Mouse (Mus musculus) left cerebral cortex, postnatal 14 days (tissue): ENCODE measurements around the gene Unc5cl. TPM values are rescaled to one million over a fixed set of nuclear protein-coding genes. Genes with fewer than 3 reads are reported as not detected.
"Not testable (repeated sequence)": the region's sequence is repeated elsewhere in the genome, so short reads cannot be mapped to it uniquely, and the experiment has no call there.

ENCODE experiments used
- DNase-seq, 2 experiments: peaks; one replicate each; pipeline ENCODE4 v3.0.0; 2021 to 2022; ENCODE audit warnings: low spot score in 2 of 2, mixed read lengths in 1 of 2
- intact Hi-C: fragments of 180-260 bp; cut with DNase I; formaldehyde crosslinking; loops from one replicate; pipeline ENCODE4 v1.15.1; 2025
- total RNA-seq, 2 experiments: library from RNA; stranded (reverse); gene quantifications; 2 replicates each; pipeline ENCODE4 v1.2.3; 2021

Unc5cl gene
- total RNA-seq, 2 experiments from 2014 or later = 0.34 TPM; not detected in 1

GRCm38 (mm10) chr17:48457971-48458653 is 3.4 kb downstream of the Unc5cl start:
- intact Hi-C loops = no loop called here
- no peak for DNase-seq

DNA sequence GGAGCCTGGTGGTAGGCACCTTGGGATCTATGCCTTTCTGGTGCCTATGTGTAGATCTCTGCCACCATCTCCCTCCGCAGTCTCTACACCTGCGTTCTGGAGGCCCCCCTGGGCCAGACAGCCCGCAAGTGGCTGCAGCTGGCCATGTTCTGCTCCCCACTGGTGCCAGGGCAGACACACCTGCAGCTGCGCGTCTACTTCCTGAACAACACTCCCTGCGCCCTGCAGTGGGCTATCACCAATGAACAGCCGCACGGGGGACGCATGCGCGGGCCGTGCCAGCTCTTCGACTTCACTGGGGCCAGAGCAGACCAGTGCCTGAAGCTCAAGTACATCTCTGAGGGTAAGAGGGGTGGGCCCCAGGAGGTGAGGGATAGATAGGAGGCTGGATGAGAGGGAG is 7.4 kb downstream of the Unc5cl start:
- no peak for DNase-seq
- intact Hi-C loops = loop anchor here (10.0 kb wide), 1 partner anchor 473 kb away; the partner anchor contains the start of gene Lrfn2

DNA sequence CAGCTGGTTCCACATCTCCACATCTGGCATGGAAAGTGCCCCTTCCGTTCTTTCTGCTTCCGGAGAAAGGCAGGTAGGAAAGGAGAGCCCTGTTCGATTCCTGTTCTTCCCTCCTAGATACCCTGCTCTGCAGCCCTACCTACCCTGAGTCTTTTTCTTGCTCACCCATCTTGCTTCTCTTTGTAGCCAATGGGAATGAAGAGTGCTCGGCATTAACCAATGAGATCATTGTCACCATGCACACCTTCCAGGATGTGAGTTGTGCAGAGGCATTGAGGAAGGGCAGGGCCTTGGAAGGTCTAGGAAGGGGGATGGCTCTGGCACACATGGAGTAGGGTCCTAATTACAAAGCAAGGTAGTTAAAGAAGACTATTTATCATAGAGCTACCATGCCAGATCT is 8.7 kb downstream of the Unc5cl start:
- intact Hi-C loops = loop anchor here (10.0 kb wide), 1 partner anchor 471 kb away; the partner anchor contains the start of gene Lrfn2

DNA sequence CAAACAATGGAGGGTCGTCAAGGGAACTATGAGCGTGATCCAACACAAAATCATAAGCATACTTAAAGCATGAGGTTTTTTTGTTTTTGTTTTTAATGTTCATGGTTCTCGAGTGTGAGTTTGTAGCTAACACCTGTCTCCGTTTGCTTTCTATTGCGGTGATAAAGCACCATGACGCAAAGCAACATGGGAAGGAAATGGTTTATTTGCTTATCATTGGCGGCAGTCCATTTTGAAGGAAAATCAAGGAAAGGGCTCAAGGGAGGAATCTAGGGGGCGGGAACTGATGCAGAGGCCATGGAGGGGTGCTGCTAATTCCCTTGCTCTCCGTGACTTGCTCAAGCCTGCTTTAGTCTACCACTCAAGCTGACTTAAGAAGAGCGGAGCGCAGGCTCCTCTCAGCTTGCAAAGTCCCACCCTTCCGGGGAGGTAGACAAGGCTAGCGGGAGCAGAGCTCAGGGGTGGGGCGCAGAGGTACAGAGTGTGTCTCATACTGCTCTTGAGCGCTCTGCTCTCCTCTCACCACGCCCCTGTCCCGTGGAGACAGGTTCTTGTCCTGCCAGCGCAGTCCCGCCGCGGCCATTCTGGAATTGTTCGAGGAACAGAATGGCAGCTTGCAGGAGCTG is 12.2 kb downstream of the Unc5cl start:
- DNase-seq = no peak
- intact Hi-C loops = loop anchor here (5.0 to 10.0 kb wide), 2 partner anchors 135 to 468 kb away; partner anchors contain the start of gene Lrfn2

More for the DNA sequence above, 8.7 kb downstream of the Unc5cl start:
- DNase-seq = no peak

GRCm38 (mm10) chr17:48467395-48468231 is 12.9 kb downstream of the Unc5cl start:
- intact Hi-C loops = loop anchor here (5.0 to 10.0 kb wide), 2 partner anchors 135 to 467 kb away; partner anchors contain the start of gene Lrfn2
- peak; percentile 82 to 90 for DNase-seq

DNA sequence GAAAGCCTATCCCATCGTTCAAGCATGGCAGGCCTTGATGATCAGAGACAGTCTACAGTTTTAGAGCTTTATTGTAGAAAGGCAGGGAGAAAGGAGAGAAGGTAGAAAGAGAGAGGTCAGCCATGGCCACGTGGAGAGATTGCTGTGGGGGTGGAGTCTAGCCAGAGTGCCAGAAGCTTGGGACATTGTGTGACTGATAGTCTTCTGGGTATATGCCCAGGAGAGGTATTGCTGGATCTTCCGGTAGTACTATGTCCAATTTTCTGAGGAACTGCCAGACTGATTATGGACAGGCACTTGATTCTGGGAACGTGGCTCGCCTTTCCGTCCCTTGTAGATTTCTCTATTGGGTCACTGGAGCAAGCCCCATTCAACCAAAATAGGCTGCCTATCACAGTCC is 19.6 kb downstream of the Unc5cl start:
- intact Hi-C loops, DNase-seq: not testable (repeated sequence)

GRCm38 (mm10) chr17:48475444-48475843 is 20.7 kb downstream of the Unc5cl start:
- intact Hi-C loops = no loop called here
- DNase-seq = no peak

DNA sequence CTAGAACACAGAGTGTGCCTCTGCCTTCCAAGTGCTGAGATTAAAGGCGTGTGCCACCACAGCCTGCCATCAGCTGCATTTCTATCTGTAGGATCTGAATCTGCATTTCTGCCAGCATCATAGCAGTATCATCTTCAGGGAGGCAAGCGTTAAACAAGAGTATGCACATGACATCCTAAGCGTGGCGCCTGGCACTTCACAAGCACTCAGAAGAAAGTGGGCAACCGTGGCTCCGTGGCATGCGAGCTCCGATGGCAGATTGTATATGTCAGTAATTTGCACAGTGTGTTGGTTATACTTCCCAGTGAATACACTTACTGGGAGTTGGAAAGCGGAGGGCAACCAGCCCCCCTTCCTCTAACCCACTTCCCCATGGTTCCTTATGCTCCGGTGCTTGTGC is 25.3 kb downstream of the Unc5cl start:
- intact Hi-C loops = no loop called here
- DNase-seq = peak in 1 of 2 experiments; percentile 30

GRCm38 (mm10) chr17:48483764-48484163 is 29.1 kb downstream of the Unc5cl start:
- no peak for DNase-seq
- intact Hi-C loops = no loop called here

DNA sequence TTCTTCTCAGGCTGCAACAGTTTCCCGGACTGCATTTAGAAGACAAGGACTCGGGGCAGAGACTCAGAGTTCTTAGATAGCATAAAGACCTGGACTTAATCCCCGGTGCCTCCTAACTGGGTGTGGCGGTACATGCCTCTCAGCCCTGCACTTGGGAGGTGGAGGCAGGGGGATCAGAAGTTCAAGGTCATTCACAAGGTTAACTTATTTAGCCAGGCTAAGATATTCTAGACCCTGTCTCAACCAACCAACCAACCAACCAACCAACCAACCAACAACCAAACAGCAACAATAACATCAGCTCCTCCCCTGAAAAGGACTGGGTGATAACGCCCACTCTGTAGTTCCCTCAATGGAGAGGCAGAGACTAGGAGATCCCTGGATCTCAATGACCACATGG is 29.5 kb downstream of the Unc5cl start:
- no peak for DNase-seq
- intact Hi-C loops = no loop called here

DNA sequence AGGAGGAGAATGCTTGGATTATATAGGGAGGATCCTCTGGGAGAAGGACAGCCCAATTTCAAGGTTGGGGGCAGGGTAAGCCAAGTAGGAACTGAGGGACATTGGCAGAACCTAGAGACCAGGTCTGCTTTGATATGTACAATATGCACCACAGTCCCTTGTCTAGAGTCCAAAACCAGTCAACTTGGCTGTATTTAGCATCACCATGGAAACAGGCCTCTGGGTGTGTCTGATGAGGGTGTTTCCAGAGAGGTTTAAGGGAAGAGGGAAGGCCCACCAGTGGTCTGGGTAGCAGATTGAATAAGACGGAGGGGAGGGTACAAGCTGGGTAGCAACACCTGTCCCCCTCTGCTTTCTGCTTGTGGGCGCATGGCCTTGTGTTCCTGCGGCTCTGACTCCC is 34.8 kb downstream of the Unc5cl start:
- intact Hi-C loops = no loop called here
- DNase-seq = no peak

DNA sequence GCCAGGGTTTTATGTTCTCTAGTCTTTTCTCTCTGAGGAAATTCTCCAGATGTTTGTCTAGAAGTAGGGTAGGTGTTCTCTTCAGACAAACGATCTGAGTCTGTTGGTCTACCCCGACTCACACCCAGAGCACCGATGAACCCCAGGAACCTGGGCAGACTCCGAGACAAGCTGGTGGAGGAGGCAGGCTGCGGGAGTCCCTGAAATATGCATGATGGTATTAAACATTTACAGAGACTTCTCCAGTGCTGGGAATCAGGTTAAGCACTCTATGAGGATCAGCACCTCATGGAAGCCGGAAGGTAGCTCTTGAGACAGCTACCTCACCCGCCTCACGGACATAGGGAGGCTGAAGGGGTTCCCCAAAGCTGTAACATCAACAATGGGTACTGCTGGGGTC is 37.9 kb downstream of the Unc5cl start:
- intact Hi-C loops = no loop called here
- no peak for DNase-seq

GRCm38 (mm10) chr17:48493582-48493981 is 38.9 kb downstream of the Unc5cl start:
- intact Hi-C loops = no loop called here
- no peak for DNase-seq

DNA sequence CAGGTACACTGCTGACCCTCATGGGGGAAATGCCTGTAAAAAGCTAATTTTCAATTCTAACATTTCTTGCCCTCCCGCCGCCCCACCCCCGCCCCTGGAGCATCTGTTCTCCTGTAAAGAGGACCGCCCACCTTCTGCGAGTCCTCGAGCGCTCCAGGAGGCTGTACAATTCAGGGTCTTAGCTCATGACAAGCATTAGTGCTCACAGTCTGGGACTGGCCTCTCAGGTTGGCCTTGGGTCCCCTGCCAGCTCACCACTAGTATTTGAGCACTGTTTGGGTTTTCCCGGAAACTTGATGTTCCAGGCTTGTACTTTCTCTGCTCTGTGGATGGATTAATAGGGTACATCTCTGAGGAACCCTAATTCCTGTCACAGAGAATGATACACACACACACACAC is 39.3 kb downstream of the Unc5cl start:
- intact Hi-C loops = no loop called here
- peak in 1 of 2 experiments; percentile 15 for DNase-seq

- intact Hi-C loops = no loop called here
- DNase-seq = no peak
Measured at GRCm38 (mm10) chr17:48497986-48498385, 43.3 kb downstream of the Unc5cl start.

DNA sequence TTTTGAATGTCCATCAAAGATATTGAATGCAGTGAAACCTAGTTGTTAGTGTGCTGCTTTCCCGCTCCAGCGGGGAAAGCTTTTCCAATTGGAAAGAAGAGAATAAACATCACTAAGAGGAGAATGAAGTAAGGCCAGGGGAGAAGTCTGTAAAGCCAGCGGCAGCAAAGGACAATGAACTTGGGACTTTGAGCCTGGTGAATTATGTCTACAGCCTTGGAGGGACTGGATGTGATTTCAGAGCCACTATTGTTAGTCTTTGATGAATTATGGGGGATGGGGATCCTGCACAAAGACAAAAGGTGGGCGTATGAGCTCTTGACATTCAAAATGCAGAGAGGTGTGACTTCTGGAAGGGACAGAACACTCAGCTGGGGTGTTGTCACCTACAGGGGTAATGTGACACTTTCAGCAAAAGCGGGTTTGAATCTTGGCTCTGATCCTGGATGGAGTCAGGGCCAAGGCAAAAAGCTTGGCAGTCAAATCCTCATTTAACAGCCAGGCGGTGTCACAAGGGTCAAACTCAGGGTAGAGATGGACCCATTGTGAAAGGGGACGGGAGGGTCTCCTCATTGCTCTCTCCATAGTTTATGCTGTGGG is 46.2 kb downstream of the Unc5cl start:
- no peak for DNase-seq
- intact Hi-C loops = no loop called here

- intact Hi-C loops = no loop called here
Measured at GRCm38 (mm10) chr17:48505006-48505405, 50.3 kb downstream of the Unc5cl start.

GRCm38 (mm10) chr17:48506986-48507385 is 52.3 kb downstream of the Unc5cl start:
- no peak for DNase-seq
- intact Hi-C loops = no loop called here

More at GRCm38 (mm10) chr17:48505006-48505405, 50.3 kb downstream of the Unc5cl start:
- no peak for DNase-seq

GRCm38 (mm10) chr17:48509596-48509995 is 54.9 kb downstream of the Unc5cl start:
- no peak for DNase-seq
- intact Hi-C loops = no loop called here
